Mouse (Mus musculus) cortical plate, adult 2 months (tissue): Measurements from ENCODE around the gene Ece1.

ENCODE experiments used
- CTCF ChIP-seq: fragments of 200-500 bp; IDR thresholded peaks from 2 replicates; pipeline ENCODE4 v1.5.1; 2011; ENCODE audit warnings: mild to moderate bottlenecking, control low read depth, low read length; ENCODE audit not compliant: insufficient read depth; ENCODE audit errors: extremely low read depth
- POLR2A ChIP-seq: fragments of 200-500 bp; IDR thresholded peaks from 2 replicates; pipeline ENCODE4 v1.6.1; 2011; ENCODE audit warnings: mild to moderate bottlenecking, low read length, control low read depth; ENCODE audit not compliant: insufficient read depth; ENCODE audit errors: extremely low read depth

DNA sequence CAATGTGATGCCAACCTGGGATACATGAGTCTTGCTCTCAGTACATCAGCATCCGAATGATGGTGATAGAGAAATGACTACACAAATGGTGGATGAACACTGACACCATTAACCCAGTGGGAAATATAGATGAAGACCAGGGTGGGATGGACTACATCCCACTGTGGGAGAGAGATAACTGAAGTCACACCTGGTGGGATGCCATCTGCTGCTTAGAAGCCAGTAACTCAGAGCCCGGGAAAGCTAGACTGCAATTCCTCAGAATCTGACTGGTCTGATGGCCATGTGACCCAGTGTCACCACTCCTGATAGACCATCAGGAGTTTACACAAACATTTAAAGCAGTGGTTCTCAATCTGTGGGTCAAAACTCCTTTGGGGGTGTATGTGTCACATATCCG, 38.5 kb upstream of the Ece1 start:
- TF ChIP-seq POLR2A (no peak), CTCF (no peak)
